Mouse (Mus musculus) CD8-positive naive resting alpha-beta T cell, adult 57 days (primary cell): ENCODE results near the gene Pramef17. TPM values are rescaled to one million over a fixed set of nuclear protein-coding genes. Genes with fewer than 3 reads are reported as not detected.

Experiments used
- total RNA-seq: library from RNA; stranded (reverse); gene quantifications from one replicate; pipeline ENCODE4 v1.2.4, GENCODE M21; 2023

The Pramef17 gene
- total RNA-seq, result not detected

GRCm38 (mm10) chr4:143994269-143994668 lies at the start of gene Pramef17:
TSS of gene Pramef17 (minus strand) at chr4:143994369.

GRCm38 (mm10) chr4:143966850-143967249 lies 27.3 kb downstream of the Pramef17 start, which contains the start of gene Gm13101:
TSS of gene Gm13101 (minus strand) at chr4:143966950.

DNA sequence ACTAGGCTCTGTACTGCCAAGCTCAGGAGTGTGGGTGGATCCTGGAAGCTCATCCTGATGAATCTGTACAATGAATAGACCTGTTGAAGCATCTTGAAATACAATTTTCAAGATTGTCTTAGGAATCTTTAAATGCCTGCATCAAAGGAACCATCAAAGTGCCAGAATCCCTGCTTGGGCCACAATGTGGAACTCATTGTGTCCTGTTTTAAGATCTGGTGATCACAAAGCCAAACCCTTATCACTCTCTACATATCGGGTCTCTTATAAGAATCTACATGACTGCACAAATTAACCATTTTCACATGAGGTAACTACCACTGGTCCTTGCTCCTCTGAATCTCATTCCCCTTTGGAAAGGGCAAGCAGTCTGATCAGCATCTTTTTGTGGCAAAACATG lies 43.3 kb downstream of the Pramef17 start, which contains the start of gene Pramef25:
Pramef25 (minus strand) TSS at position 101 of the 400 bp plus-strand sequence.

Other genes with a start within 250 kb of the Pramef17 start
- gene Gm13023, start 205.0 kb downstream of the Pramef17 start, total RNA-seq, result not detected
- not detected for gene Gm13084, start 178.3 kb downstream of the Pramef17 start, total RNA-seq
- gene Gm13103, start 147.9 kb downstream of the Pramef17 start, total RNA-seq, result not detected
- not detected for gene Pramef6, start 94.0 kb downstream of the Pramef17 start, total RNA-seq
- gene Pramef25, start 43.4 kb downstream of the Pramef17 start, total RNA-seq, result not detected
- gene Gm13101, start 27.4 kb downstream of the Pramef17 start, total RNA-seq, result not detected
- gene Pramel4, start 64.8 kb upstream of the Pramef17 start, total RNA-seq, result not detected
- gene Gm13102, start 112.1 kb upstream of the Pramef17 start, total RNA-seq, result not detected
- gene Oog3, start 168.3 kb upstream of the Pramef17 start, total RNA-seq, result not detected
- gene Oog2, start 196.3 kb upstream of the Pramef17 start, total RNA-seq, result not detected
- not detected for gene C87977, start 218.9 kb upstream of the Pramef17 start, total RNA-seq